Mouse (Mus musculus): ENCODE results near the gene Zfp108. TPM values are rescaled to one million over a fixed set of nuclear protein-coding genes. Genes with fewer than 3 reads are reported as not detected.

The Zfp108 gene
- total RNA-seq, 2 experiments from 2014 or later = not detected

- no peak for ATAC-seq (replicated peaks; ENCODE audit: low FRiP score, poor library complexity, severe bottlenecking)
These were observed 25.6 kb downstream of the Zfp108 start for GRCm38 (mm10) chr7:24280031-24280857.

- no peak for ATAC-seq (replicated peaks; ENCODE audit: low FRiP score, poor library complexity, severe bottlenecking)
These were observed 26.2 kb downstream of the Zfp108 start for GRCm38 (mm10) chr7:24280858-24281145.

GRCm38 (mm10) chr7:24286090-24286489, 31.5 kb downstream of the Zfp108 start:
- no peak; the same call in 1 of the 2 replicates for ATAC-seq (replicated peaks; ENCODE audit: low FRiP score, poor library complexity, severe bottlenecking)

GRCm38 (mm10) chr7:24286916-24287315, 32.3 kb downstream of the Zfp108 start:
- ATAC-seq (replicated peaks; ENCODE audit: low FRiP score, poor library complexity, severe bottlenecking) = no peak

GRCm38 (mm10) chr7:24287670-24288069, 33.1 kb downstream of the Zfp108 start:
- ATAC-seq (replicated peaks; ENCODE audit: low FRiP score, poor library complexity, severe bottlenecking) = no peak

GRCm38 (mm10) chr7:24288512-24288911, 33.9 kb downstream of the Zfp108 start:
- ATAC-seq (replicated peaks; ENCODE audit: low FRiP score, poor library complexity, severe bottlenecking) = no peak

- ATAC-seq (replicated peaks; ENCODE audit: low FRiP score, poor library complexity, severe bottlenecking) = no peak
These were observed 35.6 kb downstream of the Zfp108 start for GRCm38 (mm10) chr7:24290106-24290693.

GRCm38 (mm10) chr7:24291387-24292090, 36.9 kb downstream of the Zfp108 start:
- ATAC-seq (replicated peaks; ENCODE audit: low FRiP score, poor library complexity, severe bottlenecking) = no peak

GRCm38 (mm10) chr7:24293061-24293851, 38.7 kb downstream of the Zfp108 start:
- no peak for ATAC-seq (replicated peaks; ENCODE audit: low FRiP score, poor library complexity, severe bottlenecking)

GRCm38 (mm10) chr7:24294763-24295162, 40.2 kb downstream of the Zfp108 start:
- no peak for ATAC-seq (replicated peaks; ENCODE audit: low FRiP score, poor library complexity, severe bottlenecking)

GRCm38 (mm10) chr7:24295376-24295775, 40.8 kb downstream of the Zfp108 start:
- no peak for ATAC-seq (replicated peaks; ENCODE audit: low FRiP score, poor library complexity, severe bottlenecking)

GRCm38 (mm10) chr7:24296386-24296785, 41.8 kb downstream of the Zfp108 start:
- no peak for ATAC-seq (replicated peaks; ENCODE audit: low FRiP score, poor library complexity, severe bottlenecking)

- ATAC-seq (replicated peaks; ENCODE audit: low FRiP score, poor library complexity, severe bottlenecking) = no peak
These were observed 42.9 kb downstream of the Zfp108 start for GRCm38 (mm10) chr7:24297361-24298095.

- no peak for ATAC-seq (replicated peaks; ENCODE audit: low FRiP score, poor library complexity, severe bottlenecking)
These were observed 44.0 kb downstream of the Zfp108 start for GRCm38 (mm10) chr7:24298635-24298972.

GRCm38 (mm10) chr7:24298973-24299708, 44.5 kb downstream of the Zfp108 start:
- ATAC-seq (replicated peaks; ENCODE audit: low FRiP score, poor library complexity, severe bottlenecking) = peak; percentile 84

- no peak for ATAC-seq (replicated peaks; ENCODE audit: low FRiP score, poor library complexity, severe bottlenecking)
These were observed 45.4 kb downstream of the Zfp108 start for GRCm38 (mm10) chr7:24299823-24300481.

GRCm38 (mm10) chr7:24300771-24301282, 46.2 kb downstream of the Zfp108 start, which contains the start of gene Zfp61:
Gene Zfp61, minus strand, starts transcription at chr7:24301232.
- peak; percentile 81 for ATAC-seq (replicated peaks; ENCODE audit: low FRiP score, poor library complexity, severe bottlenecking)

Data from erythroblast, adult 5-6 weeks (primary cell).